Mouse (Mus musculus): Measurements from ENCODE around the gene Arhgap29.

DNA sequence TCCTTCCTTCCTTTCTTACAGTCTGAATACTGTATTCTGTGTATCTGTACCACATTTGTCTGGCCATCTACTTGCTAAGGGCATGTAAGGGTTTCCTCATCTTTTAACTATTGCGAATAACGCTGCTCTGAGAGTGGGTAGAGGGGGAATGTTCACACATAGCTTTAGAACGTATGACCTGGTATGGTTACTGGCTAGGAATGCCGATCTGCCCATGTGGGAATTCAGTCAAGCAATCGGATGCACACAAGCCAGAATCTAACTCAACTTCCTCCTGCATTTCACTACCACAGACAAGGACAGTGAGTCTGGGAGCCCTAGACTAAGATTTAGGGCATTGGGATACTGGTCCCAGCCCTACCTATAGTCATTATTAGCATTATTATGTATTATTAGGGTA lies 49.6 kb upstream of the Arhgap29 start:
- no peak for TF ChIP-seq CTCF (IDR thresholded peaks at IDR 0.05; ENCODE audit: low read depth, low read length)
- TF ChIP-seq GATA2 (IDR thresholded peaks at IDR 0.05; ENCODE audit: borderline replicate concordance, low read depth, low read length): no peak
- no peak for TF ChIP-seq TAL1 (conservative IDR thresholded peaks at IDR 0.05; ENCODE audit: low read depth, low read length)

Data from G1E (cell line).